Mouse (Mus musculus): ENCODE results near the gene Rab5c. TPM values are rescaled to one million over a fixed set of nuclear protein-coding genes. Genes with fewer than 3 reads are reported as not detected.
A peak's percentile ranks its signal among the peaks of the same experiment; 100 is the strongest.

Rab5c gene
- total RNA-seq, 2 experiments from 2014 or later = 141 to 152 TPM

DNA sequence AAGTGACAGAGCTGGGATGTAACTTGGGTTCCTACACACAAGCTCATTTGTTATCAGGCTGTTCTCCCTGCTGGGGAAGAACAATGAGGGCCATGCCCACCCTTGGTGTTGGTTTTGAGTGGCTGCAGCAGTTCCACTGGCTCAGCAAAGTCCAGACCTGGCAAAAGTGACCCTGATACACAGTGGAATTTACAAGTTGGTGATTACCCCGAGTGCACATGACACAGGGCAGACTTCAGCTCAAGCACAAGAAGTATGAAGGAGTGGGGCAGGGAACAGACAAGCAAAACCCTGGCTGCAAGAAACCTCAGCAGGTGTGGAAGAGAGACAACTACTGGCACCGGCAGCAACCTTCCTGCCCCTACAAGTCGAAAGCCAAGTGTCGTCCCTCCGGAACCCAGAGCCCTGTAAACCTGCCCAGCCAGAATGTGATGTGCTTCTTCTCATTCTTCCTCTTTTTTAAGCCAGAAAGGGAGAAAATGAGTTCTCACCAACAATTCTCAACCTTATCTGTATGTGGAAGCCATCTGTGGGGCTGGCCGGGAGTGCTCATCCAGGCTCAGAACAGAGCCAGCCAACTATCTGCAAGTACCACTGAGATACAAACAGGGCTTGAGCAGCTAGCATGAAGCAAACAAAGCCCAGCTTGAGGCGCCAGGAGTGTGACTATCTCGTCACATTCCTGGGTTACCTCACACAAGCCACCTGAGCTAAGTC, 16.1 kb downstream of the Rab5c start:
- no peak for DNase-seq (ENCODE audit: extremely low spot score in 1 of 2, low spot score in 1 of 2)

DNA sequence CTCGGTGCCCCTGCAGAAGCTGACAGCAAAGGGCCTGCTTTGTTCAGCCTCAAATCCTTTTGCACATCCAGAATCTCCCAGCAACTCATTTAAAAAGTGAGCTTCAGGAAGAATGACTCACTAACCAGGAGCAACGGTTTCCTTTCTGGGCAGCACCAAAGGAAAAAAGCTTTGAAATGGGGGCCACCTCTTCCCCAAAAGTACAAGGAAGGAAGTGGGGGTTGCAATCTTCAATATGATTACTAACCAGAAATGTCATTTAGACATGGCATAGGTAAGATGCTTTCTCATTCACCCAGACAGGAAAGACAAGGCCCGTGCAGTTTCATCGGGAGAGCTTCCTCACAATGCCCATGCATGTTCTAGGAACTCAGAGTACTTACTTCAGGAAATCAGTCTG, 16.8 kb downstream of the Rab5c start:
- DNase-seq (ENCODE audit: extremely low spot score in 1 of 2, low spot score in 1 of 2) = no peak

DNA sequence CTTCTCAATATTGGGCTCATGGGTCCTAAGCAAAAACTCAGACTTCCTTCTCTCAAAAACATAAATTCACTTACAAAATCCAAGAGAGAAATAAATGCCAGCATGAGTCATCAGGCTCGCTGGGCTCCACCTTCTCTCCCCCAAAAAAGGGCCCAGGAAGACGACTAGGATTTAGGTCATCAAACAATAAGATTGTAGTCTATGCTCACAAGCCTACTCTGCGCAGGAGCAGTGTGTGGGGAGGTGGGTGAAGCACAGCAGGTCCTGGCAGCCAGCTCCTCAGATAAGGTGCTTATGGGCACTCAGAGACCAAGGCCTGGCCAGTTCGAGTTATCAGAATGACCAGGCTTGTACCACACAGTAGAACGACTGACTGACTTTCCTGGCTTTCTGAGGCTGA, 17.7 kb downstream of the Rab5c start:
- no peak for DNase-seq (ENCODE audit: extremely low spot score in 1 of 2, low spot score in 1 of 2)

DNA sequence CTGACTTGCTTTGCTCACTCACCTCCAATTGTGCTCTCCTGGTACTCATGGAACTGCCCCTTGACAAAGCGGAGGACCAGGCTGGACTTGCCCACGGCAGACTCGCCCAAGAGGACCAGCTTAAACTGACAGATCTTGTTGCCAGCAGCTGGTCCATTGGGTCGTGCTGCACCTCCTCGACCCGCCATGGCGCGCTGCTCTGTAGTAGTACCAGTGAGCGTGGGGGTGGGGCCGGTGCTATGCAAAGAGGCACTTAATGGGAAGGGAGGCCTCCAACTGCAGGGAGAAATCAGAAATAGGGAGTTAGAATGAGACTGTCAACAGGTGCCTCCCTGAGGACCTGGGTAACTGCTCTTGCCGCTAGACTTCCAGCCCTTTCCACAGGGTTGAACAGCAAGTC, 18.1 kb downstream of the Rab5c start:
- no peak for DNase-seq (ENCODE audit: extremely low spot score in 1 of 2, low spot score in 1 of 2)

DNA sequence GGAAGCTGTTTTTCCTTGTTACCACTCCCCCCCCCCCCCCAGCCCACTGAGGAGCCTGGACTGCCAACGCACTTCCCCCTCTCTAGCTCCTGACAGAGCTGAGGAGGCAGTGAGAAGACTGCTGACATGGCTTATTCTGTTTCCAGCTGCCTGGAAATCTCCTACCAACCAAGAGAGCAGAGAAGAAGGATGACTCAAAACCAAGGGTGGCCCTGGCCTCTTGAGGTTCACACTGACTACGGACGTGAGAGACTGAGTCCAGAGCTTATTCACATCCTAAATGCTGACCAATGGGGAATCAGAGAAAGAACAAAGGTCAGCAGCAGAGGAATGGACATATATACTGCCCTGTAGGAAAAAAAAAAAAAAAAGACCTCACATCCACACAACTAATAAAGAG, 18.7 kb downstream of the Rab5c start:
- no peak for DNase-seq (ENCODE audit: extremely low spot score in 1 of 2, low spot score in 1 of 2)

DNA sequence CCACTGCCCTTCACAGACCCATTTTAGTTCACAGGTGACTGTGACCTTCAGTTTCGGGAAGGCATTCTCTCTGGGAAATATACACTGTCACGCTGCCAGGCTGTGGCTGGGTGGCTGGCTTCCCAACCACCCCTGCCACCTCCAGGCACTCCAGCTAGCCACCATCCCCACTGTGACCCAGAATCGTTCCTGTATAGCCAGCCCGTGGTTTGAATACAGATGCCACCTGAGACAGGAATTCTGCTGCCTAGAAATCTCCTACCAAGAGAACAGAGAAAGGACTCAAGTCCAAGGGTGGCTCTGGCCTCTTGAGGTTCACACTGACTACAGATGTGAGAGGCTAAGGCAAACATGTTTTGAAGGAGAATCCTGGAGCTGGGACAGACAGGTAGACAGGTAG, 19.1 kb downstream of the Rab5c start:
- DNase-seq (ENCODE audit: extremely low spot score in 1 of 2, low spot score in 1 of 2) = no peak

DNA sequence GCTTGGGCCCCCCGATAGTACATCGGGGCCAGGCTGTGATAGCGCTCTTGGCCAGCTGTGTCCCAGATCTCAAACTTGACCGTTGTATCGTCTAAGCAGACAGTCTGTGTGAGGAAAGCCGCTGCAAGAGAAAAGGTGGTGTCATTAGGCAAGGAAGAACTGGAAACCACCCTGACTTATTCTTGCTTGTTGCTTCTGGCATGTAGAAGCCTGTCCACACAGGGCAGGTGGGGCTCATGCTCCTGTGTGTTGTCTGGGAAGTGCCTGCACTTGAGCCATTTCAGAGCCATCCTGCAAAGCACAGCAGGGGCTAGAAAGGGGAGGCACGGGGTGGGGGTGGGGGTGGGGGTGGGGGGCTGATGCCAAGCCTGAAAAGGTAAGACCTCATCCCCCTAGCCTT, 19.6 kb downstream of the Rab5c start:
- no peak for DNase-seq (ENCODE audit: extremely low spot score in 1 of 2, low spot score in 1 of 2)

DNA sequence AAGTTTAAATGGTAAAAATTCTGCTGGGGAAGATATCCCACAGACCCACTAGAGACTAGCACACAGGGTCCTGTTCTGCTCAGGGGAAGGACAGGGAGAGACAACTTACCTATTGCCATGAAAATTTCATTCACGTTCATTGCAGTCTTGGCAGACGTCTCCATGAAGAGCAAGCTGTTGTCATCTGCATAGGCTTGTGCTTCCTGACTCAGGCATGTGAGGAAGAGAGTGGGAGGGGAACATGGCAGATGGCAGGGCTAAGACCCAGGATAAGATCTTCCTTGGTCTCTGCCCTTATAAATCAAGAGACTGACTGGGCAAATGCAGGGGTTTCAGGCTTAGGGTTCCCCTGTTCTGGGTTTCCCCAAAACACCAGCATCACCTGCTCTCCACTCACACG, 21.4 kb downstream of the Rab5c start:
- no peak for DNase-seq (ENCODE audit: extremely low spot score in 1 of 2, low spot score in 1 of 2)

DNA sequence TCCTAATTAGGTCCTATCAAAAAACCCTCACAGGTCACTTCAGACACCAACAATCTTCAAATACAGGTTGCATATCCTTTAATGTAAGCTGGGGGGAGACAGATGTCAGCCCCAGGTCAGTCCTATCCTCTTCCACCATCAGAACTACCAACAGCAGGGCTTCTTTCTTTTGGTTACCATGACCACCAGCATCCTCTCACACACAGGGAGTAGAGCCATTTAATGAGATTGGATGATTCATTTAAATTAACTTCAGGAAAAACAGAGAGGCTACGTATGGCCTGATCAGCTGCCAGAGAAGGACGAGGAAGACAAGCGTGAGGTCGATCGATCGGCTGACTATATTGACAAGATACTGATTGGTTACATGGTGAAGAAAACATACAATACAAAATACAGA, 23.1 kb downstream of the Rab5c start:
- DNase-seq (ENCODE audit: extremely low spot score in 1 of 2, low spot score in 1 of 2) = no peak

DNA sequence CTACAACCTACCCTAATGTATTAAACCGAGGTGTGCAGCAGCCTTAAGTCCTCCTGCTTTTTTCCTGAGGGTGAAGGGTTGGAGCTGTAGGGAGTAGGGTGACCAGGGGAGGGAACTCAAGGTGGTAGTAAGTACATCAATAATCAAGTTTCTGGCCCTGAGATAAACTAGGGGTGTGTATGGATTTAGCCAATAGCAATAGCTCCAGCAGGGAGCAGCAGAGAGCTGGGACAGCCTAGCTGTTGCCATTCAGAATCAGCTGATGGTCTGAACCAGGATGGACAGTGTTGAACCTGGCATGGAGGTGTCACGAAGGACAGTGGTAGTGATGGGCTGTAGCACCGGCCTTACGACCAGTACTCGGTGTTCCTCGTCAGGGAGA, 23.5 kb downstream of the Rab5c start:
- DNase-seq (ENCODE audit: extremely low spot score in 1 of 2, low spot score in 1 of 2) = peak; percentile 72 to 92

DNA sequence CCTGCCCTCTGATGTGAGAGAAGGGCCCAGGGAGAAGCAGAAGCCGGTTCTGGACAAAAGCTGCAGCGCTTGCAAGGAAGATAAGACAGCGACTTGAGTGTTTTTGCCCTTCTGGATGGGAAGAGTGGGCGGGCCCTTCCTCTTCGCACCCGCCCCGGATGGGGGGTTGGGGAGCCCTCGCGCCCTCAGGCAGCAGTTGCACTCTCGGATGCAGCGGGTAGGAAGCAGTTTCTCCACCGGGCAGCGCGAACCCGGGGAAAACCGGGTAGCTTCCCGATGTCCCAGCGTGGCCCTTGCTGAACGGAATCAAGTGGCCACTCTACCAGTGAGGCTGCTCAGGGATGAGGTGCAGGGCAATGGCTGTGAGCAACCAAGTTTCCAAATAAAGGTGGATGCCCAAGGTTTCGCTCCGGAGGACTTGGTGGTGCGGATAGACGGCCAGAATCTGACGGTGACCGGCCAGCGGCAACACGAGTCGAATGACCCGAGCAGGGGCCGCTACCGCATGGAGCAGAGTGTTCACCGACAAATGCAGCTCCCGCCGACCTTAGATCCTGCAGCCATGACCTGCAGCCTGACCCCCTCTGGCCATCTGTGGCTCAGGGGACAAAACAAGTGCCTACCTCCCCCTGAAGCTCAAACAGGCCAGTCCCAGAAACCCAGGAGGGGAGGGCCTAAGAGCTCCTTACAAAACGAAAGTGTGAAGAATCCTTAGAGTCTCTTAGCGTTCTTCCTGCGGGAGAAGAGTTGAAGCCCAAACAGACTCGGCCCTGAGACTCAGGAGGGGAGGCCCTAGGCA, 24.1 kb downstream of the Rab5c start, which contains the start of gene Hspb9:
Hspb9 (plus strand) TSS at position 116 of the 799 bp plus-strand sequence.
- DNase-seq (ENCODE audit: extremely low spot score in 1 of 2, low spot score in 1 of 2) = peak in 1 of 2 experiments; percentile 38

DNA sequence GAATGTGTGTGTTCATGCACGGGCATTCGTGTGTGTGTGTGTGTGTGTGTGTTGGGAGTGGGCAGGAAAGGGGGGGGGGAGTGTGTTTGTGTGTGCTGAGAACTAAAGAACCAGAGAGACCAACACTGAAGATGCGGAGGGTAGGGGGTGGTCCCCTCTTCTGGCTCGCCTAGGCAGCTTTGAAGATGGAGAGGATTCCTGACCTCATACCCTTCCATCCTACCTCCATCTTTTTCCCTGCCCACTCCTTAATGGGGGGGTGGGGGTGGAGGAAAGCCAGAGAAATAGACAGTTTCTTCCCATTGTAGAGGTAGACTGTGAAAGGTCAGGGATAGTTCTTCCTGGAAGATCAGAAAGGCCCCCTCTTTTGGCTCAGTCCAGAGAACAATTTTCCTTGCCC, 24.8 kb downstream of the Rab5c start:
- DNase-seq (ENCODE audit: extremely low spot score in 1 of 2, low spot score in 1 of 2) = no peak

DNA sequence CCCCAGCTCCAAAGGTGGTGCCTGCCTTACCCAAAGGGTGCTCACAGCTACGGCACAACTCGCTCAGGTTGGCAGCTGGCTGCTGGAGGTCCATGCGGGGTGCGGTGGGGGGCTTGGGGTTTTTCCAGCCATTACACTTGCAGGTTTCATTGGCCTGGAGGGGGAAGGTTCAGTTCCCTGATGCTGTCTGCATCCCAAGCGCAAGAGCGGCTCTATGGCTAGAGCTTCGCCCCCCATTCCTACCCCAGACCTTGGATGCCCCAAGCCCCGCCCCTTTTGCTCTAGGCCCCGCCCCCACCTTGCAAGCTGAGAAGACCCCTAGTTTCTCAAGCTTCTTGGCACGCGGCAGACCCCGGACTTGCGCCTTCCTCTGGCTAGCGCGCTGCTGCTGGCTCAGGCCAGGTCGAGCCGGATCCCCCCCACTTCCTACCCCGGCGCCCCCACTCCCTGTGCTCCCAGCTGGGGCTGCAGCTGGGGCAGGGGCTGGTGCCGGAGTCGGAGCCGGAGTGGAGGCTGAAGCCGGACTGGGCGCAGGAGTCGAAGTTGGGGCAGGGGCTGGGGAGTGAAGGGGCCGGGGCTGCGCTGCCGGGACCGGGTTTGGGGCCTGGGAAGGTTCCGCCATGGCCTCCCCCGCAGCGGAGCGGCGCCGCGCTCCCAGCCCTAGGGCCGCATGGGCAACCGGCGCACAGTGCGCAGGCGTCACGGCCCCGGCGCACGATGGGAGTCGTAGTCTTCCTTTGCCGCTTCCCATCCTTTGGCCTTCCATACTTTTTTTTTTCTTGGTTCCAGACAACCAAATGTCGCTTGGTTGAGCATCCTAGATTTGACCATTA, 26.0 kb downstream of the Rab5c start, which contains the start of gene Kat2a:
Kat2a (minus strand) TSS at position 683 of the 833 bp plus-strand sequence.
- peak; percentile 72 to 75 for DNase-seq (ENCODE audit: extremely low spot score in 1 of 2, low spot score in 1 of 2)

DNA sequence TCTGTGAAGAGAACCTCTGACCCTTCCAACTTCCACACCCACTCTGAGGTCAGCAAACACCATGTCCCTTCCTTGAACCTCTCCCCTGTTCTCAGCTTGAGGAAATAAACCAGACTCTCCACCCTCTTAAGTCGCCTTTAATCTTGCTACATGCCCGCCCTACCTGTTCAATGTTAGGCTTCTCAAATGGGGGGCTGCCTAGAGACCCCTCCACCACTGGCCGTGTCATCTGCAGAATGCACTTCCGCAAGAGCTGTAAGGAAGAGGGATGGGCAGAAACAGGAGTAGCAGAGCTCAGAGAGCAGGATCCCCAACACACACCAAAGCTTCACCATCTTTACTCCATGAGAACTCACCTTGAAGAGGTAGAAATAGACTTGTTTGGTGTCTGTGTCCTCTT, 27.0 kb downstream of the Rab5c start:
- DNase-seq (ENCODE audit: extremely low spot score in 1 of 2, low spot score in 1 of 2) = no peak

DNA sequence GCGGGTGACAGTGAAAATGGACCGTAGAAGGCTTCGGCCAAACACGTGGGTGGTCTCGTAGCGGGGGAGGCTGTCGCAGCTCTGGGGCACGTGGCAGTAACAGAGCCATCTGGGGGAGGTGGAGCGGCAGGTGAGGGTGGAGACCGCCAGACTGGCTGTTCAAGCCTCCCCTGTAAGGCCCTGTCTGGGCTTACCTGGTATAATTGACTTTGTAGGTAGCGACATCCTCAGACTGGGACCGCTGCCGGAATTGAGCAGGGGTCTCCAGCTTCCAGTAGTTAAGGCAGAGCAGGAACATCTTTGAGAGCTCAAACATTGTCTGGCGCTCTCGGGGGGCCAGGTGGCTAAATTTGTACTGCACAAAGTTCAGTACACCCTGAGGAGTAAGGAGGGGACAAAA, 27.5 kb downstream of the Rab5c start:
- DNase-seq (ENCODE audit: extremely low spot score in 1 of 2, low spot score in 1 of 2) = no peak

DNA sequence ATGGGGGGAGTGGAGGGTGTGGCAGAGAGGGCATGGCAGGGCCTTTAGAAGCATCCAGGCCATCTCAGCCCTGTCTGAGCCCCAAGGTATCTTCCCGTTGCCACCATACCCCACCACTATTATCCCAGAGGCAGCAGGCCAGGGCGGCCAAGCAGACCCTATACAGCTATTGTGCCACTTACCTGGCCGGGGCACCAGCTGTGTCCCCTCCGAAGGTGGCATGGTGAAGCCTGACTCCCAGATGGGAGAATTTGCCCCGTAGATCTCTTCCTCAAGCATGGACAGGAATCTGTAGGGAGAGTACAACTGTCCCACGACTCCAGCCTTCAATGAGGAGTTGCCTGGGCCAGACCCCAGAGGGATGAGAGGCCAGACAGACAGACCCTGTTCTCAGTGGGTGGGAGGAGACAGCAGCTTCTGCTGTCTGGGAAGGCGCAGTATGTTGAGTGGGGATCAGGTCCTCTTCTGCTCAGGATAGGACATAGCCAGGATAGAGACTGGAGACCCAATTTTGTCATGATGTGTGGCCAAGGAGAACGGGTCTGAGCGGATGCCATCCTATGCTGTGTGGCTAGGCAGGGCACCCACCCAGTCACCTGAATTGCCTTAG, 28.7 kb downstream of the Rab5c start:
- DNase-seq (ENCODE audit: extremely low spot score in 1 of 2, low spot score in 1 of 2) = no peak

DNA sequence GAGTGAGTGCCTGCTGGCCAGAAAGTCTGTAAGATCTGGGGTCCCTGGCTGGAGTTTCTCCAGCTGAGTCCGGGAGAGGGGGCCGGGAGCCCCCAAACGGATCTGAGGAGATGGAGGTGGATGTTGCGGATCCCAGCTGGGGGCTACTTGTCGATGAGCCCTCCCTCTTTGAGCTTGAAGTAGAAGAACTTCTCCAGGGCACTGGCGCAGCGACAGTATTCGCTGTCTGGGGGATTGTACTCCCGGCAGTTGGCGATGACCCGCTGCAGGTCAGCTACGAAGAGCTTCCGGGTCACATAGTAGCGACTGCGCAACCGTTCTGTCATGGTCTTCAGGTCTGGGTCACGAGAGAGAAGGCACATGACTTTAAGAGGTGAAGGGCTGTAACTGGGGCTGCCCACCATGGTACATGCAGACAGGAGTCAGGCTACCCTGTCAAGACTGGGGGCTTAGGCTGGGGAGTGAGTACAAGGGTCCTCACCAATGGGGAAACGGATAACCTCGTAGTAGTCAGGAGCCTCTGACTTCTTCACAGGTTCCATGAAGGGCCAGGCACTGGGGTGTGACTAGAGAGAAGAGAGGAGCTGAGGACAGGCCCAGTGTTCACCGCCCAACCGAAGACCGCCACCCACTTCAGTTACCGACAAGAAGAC, 32.8 kb downstream of the Rab5c start:
- DNase-seq (ENCODE audit: extremely low spot score in 1 of 2, low spot score in 1 of 2) = no peak

DNA sequence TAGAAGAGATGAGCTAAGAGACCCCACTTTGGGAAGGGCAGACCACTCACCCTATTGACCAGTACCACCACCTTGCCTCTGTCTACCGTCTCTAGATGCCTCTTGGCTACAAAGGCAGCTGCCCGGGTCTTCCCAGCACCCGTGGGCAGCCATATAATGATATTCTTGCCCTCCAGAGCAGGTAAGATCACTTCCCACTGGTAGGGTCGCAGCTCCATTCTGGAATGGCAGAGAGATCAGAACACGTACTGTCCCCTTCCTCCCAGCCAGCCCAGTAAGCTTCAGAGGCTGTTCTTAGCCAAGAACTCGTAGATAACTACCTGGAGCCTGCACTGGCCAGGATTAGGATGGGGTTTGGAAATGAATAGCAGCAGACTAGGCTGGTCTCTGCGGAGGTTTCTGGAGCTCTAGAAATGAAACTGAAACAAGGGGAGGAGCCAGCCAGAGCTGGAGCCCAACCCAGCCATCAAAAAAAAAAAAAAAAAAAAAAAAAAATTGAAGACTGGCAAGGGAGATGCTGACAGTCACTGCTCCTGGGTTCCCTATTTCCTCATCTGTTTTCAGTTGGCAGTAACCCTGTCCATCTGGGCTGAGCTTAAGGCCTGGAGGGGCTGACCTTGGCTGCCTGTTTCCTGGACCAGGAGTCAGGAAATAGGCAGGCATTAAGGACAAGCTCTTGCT, 34.0 kb downstream of the Rab5c start, which contains the start of gene Dhx58:
Dhx58 (minus strand) TSS at position 421 of the 681 bp plus-strand sequence.
- no peak for DNase-seq (ENCODE audit: extremely low spot score in 1 of 2, low spot score in 1 of 2)

DNA sequence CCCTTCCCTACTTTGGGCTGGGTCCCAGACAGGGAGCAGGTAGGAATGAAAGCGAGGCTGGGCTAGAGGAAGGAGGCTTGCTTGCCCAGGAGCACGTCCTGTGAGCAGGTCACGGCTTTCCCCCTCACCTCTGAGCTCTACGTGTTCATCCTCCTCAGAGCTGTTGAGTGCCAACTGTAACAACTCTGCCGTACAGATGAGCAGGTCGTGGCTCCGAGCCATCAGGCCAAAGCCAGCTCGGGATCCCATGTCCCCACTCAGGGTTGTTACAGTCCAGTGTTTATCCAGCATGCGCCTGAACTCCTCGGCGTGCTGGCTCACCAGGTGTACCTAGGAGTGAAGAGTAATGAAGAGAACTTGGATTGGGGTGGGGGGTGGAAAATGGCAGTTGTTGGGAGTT, 34.6 kb downstream of the Rab5c start:
- no peak for DNase-seq (ENCODE audit: extremely low spot score in 1 of 2, low spot score in 1 of 2)
